Mouse (Mus musculus) gastrocnemius, postnatal 10 days (tissue): ENCODE measurements at regions not wholly inside any gene's neighbourhood (a gene's known extent, or its start where the extent isn't known, plus 50 kb on each side); places are given as distances from the start of the nearest gene placed in this dataset.

Experiments used
- DNase-seq: peaks from one replicate; pipeline ENCODE4 v3.0.0; 2021; ENCODE audit warnings: mixed read lengths

- no peak for DNase-seq
These were observed 177.7 kb upstream of the Gm11114 start for GRCm38 (mm10) chr9:85134900-85135299.

GRCm38 (mm10) chr9:85136715-85137582 is 175.6 kb upstream of the Gm11114 start:
- DNase-seq: no peak

GRCm38 (mm10) chr9:85139891-85140290 is 172.7 kb upstream of the Gm11114 start:
- no peak for DNase-seq

DNA sequence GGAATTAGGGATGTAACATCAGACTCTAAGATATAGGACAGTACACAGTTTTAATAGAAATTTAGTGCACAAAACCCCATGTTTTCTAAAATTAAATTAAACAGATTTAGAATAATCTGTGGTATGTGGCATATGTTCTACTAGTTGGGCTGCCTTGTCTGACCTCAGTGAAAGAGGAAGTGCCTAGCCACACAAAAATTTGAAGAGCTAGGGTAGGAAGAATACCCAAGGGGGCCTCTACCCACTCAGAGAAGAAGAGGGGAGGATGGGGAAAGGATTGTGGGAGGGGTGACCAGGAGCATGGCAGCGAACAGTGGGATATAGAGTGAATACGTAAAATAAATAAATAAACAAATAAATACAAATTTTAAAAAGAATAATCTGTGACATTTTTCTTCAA is 168.2 kb upstream of the Gm11114 start:
- DNase-seq: no peak

GRCm38 (mm10) chr9:85165632-85166031 is 146.9 kb upstream of the Gm11114 start:
- DNase-seq: no peak

GRCm38 (mm10) chr9:85167243-85167642 is 145.3 kb upstream of the Gm11114 start:
- no peak for DNase-seq

GRCm38 (mm10) chr9:85174431-85174830 is 138.1 kb upstream of the Gm11114 start:
- no peak for DNase-seq

GRCm38 (mm10) chr9:85201202-85201601 is 111.4 kb upstream of the Gm11114 start:
- DNase-seq: no peak

GRCm38 (mm10) chr9:85224870-85225269 is 87.7 kb upstream of the Gm11114 start:
- DNase-seq: no peak
